Mouse (Mus musculus): ENCODE results near the gene Gm28308. TPM values are rescaled to one million over a fixed set of nuclear protein-coding genes. Genes with fewer than 3 reads are reported as not detected.
A peak's percentile ranks its signal among the peaks of the same experiment; 100 is the strongest.

Gene Gm28308
- total RNA-seq (2014; fragmentation: Nextera tagmentation) (not detected in 2 replicates), total RNA-seq (2017) (not detected in 2 replicates)

DNA sequence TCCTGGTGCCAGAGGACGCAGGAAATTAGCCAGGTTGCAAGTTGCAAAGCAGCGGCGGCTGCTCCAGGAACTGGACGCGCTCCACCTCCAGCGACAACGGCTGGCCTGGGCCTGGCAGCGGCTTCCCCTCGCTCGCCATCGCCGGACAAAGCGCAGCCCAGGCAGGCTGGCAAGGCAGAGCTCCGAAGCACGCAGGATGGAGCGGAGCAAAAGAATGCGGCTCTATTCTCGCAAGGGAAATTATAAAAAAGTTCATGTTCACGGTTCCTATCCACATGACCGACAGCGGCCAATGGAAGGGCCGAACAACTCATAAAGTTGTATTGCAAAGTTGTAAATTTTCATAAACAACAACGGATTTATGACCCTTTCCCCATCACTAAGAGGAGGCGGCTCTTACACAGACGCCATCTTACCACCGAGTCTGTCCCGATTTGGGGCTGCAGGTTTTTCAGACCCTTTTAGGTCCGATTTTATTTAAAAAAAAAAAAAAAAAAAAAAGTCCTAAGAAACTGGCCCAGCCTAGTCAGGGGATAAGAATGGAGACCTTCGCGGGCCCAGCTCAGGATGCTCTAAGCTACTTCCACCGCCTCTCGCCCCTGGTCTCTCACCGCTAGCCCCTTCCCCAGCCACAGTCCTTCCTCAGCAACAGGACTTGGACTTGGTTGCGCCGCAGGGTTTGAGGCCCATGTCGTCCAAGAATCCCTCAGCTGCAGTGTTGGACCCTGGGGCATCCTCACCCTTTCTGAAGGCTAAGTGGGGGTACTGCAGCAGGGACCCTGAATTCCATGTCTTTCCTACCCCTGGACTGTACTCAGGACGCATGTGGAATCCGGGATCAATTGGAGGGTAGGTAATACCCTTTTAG, at the start of gene Gm28308, which contains the start of gene Hoxa3:
TSS of gene Gm28308 (minus strand) at position 221 of the 868 bp plus-strand sequence.
TSS of gene Hoxa3 (minus strand) at position 218 of the 868 bp plus-strand sequence.
- ATAC-seq (replicated peaks; ENCODE audit: poor library complexity, severe bottlenecking), result peak; percentile 8; the same call in 1 of the 2 replicates

DNA sequence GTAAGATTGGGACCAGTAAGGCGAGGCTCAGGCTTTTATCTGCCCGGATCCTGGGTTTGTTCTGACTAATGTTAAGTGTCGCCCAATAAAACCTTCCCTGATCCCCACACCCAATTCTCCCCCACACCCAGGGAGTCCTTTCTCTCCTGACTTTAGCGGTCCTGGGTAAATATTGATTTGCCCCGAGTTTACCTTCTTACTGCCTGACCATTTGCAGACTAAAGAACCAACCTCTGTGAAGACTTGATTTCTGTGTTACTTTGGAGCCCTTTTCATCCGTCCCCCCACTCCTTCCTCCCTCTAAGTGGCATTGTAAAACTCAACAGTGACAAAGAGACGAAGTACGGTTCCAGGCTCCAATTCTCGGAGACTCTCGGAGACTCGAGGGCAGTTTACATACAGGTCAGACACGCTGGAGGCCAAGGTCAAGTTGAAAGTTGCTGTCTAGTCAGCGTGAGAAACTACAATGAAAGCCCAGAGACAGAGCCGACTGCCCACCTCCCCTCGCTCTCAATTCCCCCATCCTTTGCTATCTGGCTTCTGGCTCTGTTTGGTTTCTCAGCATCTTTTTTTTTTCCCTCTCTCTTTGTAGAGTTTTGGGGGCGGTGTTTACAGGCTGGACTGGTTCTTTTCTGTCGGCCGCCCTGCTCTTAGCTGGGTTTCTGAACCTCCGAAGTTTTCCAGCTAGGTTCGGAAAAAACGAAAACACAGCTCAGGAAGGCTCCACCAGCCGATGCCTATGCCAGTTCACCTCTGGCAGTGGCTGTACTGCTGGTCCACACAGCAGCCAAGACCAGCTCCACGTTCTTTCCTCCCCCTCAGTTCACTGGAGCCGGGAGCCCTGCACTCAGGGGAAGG, 49.6 kb upstream of the Gm28308 start:
- ATAC-seq (replicated peaks; ENCODE audit: poor library complexity, severe bottlenecking), result no peak

DNA sequence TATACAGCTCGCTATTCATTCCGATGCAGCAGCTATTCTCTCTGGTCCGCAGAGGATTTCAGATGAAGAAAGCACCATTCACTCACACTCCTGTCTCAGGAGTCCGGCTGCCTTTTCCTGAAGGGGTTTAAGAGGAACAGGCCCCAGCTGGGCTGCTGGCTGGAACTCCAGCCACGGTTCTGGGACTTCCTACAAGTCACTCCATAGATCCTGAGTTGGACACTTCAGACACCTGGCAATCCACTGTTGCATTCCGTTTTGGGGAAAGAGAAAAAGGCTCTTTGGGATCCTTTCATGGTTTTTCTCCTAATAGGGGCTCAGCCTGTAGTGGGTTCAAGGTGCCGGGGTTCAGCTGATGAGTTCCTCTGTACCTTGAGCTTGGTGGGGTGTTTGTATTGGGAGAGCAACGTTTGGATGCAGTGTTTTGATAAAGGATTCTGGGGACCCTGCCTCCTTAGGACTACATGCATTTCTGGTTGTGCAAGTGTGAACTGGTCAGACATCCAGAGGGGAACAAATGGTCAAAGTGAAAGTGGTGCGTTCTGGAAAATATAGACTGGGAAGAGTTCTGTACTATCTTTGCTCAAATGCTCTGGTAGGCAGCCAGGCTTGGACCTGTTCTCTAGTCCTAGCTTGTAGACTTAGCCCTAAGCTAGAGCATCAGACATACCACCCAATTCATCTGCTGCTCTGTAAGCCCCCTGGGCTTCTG, 48.8 kb upstream of the Gm28308 start:
- no peak for ATAC-seq (replicated peaks; ENCODE audit: poor library complexity, severe bottlenecking)

DNA sequence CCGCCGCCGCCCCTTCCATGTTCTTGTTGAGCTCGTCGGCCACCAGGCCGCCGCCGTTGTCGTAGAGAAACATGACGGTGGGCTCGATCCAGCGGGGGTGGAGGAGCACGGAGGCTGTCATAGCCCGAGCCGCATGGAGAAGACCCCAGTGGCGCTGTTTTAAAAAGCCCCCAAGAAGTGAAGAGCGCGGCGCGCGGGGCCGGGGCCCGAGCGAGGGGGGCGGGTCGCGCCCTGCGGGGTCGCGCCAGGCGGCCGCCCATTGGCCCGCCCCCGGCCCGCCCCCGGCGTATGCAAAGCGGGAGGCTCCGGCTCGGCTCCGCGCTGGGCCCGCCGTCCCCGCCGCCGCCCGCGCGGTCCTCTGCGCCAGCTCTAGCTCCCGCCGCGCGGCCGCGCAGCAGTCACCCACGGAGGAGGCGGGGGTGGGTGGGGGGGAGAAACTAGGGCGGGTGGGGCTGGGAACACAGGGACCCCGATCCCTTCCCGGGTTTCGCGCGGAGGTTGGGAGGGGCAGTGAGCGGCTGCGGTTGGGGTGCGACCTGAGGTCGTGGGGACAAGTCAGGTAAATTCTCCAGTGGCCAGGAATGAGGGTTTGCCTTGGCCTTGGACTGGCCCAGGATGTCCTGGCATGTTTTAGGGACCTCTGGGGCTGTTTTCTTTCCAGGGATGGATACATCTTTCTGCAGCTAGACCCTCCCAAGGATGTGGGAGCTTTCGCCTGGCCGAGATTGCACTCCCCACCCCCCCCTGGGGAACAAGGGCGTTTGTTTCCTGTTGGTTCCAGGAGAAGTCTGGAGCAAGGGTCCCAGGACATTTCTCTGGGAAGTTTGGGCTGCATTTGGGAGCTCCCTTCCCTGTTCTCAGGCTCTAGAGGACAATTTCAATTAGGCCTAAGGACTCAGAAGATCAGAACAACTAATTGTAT, 47.8 kb upstream of the Gm28308 start, which contains the start of gene Hoxa13:
TSS of gene Hoxa13 (minus strand) at position 227 of the 922 bp plus-strand sequence.
- no peak; the same call in 1 of the 2 replicates for ATAC-seq (replicated peaks; ENCODE audit: poor library complexity, severe bottlenecking)

DNA sequence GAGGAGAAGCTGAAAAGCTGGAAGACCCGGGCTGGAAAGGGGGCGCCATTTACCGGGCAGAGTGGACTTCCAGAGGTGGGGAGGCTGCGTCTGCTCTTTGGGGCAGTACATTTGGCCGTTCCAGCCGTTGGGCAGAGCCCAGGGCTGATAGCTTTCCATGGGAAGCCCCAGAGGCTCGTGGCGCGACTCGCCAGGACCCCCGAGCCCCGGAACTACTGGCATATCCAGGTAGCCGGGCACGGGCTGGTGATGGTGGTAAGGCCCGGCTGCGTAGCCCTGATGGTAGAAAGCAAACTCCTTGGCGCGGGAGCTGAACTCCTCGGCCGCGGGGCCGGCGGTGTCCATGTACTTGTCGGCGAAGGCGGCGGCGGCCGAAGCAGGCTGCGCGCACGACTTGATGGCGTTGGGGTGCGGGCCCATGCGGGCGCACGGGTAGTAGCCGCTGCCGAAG, 46.7 kb upstream of the Gm28308 start:
- ATAC-seq (replicated peaks; ENCODE audit: poor library complexity, severe bottlenecking), result 0 out of 2 replicates have a peak, but pooled peaks have one; percentile 16

DNA sequence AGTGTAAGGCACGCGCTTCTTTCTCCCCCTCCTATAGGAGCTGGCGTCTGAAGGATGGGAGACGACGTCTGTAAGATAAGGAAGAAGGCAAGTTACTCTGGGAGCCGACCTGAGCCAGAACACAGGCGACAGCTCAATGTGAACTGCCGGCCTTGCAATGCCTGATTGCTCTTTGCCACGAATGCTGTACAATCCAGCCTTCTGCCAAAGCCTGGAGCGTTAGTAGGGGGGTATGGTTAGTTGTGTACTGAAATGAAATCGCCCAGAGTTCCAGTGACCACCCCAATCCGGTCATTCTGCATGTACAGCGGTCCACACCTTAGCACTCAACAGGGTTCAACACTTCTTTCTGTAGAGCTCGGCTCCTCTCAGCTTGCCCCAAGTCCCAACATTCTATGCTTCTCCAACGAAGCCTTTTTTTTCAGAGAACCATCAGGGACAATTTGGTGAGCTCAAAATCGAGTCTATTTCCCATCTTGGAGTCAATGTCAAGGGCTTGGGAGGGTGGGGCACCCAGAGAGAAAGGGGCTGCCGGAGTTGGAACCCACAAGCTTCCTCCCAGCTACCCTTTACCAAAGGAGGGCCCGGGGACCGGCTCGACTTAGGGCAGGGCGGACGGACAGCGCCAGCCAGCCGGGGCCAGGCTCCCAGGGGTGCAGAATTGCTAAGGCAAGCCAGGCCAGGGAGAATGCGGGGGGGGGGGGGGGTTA, 46.1 kb upstream of the Gm28308 start:
- ATAC-seq (replicated peaks; ENCODE audit: poor library complexity, severe bottlenecking), result no peak

DNA sequence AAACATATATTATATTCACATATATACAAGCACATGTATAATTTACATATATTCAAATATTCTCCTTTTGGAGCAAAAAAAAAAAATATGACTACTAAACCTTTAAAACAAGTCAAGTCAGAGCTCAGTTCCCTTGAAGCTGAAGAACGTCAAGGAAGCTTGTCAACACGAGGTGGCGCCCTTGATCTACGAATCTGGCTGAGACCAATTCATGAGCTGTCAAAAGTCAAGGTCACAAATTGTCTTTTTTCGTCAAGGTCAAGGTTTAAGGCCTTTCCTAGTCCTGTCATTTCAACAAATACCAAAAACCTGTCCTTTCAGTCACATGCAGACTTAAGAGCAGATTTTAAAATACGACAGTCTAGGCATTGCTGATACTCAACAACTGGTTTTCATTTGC, 43.8 kb upstream of the Gm28308 start:
- peak; percentile 74 for ATAC-seq (replicated peaks; ENCODE audit: poor library complexity, severe bottlenecking)

DNA sequence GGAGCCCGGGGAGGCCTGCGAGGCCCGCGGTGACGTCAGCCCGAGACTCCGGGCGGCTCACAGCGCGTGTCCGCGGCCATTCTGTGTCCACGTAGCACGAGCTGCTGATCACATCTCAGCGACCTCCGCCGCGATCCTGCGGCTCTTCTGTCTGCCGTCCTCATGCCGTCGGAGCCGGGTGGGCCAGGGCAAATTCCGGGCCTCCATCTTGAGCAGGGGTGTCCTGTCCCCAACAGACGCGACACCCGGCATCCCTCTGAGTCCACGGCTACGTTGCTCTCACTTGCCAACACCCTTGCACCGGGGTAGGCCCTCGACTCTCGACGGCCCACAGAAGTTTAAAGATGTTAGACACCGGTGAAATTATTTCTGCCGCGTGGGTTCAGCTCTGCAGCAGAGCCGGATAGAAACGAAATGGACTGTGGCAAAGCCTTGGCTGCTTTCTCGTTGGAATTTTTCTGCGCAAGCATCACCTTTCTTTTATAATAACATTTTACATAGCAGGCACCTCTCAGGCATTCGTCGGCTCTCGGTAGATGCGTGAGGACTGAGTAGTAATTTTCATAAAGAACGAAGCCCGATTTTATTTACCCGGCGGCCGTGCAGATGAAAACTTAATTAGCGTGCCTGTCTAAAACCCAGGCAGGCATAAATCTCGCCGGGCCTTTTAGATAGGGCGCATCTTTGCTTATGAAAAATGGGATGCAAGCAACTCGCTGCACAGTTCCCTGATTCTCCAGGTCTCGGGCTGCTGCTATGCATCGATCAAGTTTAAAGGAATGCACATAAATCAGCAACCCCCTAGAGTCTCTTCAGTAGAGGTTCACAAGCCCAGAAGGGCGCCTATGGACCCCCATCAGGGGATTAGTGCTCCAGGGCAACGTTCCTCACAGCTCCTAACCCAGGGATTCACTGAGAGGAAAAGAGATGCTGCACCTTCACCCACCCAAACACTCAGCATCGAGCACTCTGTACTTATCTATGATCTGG, 40.7 kb upstream of the Gm28308 start:
- ATAC-seq (replicated peaks; ENCODE audit: poor library complexity, severe bottlenecking), result peak; percentile 14; the same call in 1 of the 2 replicates

DNA sequence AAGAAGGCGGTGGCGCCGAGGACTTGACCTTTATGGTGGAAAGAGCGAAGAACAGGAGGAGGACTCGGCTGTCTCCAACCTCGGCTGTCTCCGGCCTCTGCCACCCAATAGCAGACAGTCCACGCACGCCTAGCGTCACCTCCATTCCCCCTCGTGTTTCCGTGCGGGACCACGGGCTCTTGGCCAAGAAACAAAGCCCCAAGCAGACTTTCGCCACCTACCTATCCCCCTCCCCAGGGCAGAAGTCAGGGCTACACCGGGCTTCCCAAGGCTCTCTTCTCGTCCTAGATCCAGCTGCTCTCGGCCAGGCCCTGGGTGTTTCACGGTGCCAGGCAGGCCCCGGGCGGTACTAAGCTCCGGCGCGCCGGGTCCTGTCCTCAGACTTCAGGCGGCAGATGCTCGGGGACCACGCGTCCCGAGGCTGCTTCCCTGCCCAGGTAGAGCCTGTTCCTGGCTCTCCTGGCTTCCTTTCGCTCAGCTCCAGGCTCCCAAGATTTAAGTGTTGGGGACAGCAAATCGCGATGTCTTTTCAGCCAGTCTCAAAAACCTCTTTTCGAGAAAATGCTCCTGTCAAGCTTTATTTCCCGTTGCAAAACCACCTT, 39.7 kb upstream of the Gm28308 start:
- 0 out of 2 replicates have a peak, but pooled peaks have one; percentile 15 for ATAC-seq (replicated peaks; ENCODE audit: poor library complexity, severe bottlenecking)

DNA sequence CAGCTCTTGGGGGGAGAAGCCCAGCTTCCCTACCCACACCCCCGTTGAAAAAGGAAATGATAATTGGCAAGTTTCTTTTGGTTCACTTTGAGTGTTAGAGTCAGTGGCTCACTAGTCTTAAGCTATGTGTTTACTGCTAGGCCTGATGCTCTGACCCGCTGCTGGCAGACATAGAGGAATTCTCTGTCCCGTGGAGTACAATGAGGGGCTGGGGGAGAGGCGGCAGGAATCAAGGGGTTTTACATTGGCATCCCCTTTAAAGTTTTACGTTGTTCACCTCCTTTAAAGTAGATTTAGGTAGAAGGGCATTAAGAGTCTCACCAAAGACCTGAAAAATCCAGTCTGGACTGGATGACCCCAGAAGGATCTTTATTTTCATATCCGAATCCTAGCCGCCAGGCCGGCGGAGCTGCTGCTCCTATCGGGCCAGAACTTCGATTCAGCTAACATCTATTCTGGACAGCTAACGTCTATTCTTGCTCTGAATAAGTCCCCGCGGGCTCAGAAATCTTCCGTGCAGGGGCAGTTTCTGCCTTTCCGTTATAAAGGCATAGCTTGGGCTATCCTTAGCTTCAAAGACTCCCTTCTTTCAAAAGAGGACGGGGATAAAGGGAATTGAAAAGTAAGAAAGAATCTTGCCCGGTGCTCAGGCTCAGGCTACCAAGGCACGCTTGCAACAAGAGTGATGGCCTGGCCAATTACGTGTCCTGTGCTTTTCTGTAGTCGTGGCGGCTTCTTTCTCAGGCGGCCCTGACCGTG, 39.1 kb upstream of the Gm28308 start:
- ATAC-seq (replicated peaks; ENCODE audit: poor library complexity, severe bottlenecking), result no peak

DNA sequence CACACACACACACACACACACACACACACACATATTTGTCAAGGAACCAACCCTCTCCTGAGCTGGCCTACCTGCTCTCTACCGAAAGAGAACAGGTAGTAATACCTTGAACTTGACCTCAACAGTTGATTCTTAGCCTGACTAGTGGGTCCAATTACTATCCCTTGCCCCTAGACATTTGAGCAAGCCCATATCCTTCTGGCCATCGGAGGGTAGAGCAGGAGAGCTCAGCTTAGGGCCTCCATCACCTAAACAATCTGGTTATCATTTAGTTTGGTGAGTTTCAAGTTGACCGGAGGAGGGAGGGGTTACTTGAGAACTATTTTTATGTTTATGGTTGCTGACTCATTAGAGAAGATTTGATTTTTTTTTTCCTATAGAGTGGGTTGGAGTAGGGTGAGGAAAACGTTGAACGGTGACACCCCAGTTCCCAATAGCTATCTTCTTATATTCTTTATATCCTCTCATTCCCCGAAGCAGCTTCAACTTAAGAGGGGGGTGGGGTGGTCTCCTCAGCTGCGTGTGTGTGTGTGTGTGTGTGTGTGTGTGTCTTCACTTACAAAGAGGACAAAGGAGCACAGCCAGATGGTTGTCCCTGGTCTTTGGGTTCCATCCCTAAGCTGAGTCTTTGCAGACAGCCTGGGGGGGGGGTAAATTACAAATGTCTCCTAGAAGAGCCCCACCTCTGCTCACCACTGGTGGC, 38.2 kb upstream of the Gm28308 start:
- no peak for ATAC-seq (replicated peaks; ENCODE audit: poor library complexity, severe bottlenecking)

DNA sequence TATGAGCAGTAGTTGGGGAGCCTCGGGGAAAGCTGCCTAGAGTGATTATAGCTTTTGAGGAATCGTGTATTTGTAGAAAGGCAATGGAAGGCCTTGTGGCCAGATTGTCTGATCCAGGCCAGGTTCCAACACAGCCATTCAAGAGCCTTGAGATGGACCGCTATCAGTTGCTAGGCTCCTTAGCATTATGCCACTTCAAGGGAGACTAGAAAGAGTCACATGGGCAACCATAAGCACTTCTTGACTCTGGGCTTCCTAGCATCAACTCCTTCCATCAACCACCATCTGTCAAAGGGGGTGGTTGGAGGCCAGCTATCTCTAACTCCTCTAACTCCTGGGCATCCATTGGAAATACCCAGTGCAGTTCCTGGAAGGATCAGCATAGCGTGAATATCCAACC, 36.7 kb upstream of the Gm28308 start:
- no peak for ATAC-seq (replicated peaks; ENCODE audit: poor library complexity, severe bottlenecking)

DNA sequence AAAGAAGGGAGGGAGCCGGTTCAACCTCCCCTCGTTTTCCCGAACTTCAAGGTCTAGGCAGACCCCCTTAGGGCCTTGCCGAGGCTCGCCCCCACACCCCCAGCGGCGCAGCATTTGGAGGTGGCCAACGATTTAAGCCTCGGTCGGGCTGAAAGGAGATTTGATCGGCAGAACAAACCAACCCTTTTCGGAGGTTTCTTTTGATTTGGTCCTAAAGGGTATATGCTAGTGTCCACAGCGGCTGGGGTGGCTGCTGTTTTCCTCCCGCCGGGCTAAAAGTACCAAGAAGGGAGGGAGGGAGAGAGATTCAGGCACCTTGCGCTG, 36.2 kb upstream of the Gm28308 start:
- ATAC-seq (replicated peaks; ENCODE audit: poor library complexity, severe bottlenecking), result no peak

DNA sequence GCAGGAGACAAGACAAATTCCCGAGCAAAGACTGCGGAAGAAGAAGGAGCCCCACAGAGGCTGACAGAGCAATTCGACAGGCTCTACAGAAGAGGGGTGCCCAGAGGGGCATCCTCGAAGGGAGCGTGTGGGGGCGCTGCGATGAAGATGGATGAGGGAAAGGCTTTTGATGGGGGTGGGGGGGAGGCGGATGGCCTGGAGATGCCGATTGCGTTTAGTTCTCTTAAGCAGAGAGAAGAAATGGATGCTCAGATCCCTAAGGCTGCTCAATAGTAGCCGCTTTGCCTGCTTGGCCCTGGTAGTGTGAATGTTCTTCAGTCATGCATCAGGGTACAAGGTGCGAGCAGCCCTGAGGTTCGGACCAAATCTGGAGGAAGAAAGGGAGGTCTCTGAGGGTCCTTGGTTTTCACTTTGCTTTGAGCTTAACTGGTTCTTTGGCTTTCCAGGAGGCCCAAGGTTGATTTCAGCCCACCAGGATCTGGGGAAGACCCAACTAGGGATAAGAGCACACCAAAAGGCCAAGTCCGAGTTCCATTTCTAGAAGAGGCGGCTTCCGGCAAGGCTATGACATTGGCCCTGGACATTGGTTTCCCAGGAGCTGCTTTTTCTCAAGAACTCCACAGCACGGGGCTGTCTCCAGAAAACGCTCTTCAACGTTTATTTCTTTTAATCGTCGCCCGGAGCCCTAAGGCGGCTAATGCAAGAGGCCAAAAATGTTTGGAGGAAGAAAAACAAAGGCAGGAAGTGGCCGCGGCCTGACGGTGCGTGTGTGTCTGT, 35.7 kb upstream of the Gm28308 start:
- no peak for ATAC-seq (replicated peaks; ENCODE audit: poor library complexity, severe bottlenecking)

Measured in granulocyte monocyte progenitor cell, adult 5-6 weeks (primary cell).